In the genomic region with DNA sequence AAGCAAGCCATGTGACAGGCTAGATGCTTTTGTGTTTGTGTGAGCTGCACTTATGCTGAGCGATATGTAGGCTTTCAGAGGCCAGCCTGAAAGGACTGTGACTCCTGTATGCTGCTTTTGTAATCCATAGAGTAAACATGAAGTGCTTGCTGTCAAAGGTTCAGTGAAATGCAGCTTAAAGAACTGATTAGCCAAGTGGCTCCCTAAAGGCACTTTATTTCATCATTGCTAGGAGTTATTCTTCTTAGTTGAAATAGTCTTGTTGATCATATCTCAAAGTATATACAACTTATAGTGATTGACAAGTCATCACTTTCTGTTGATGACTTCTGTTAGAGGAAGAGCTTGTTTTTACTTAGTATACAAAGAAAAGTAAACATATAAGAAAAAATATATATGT, we compare ENCODE assay signal across 13 mouse cellular contexts.
"Had no signal": no experiment of that assay in that cellular context is flagged by ENCODE, and none has a peak within 500 bp of the region (broad histone marks: within the 10 kb centered on the region; RNA-seq: fewer than 3 reads in every experiment).

No protein-coding gene starts in this region.

- H3K9ac ChIP-seq: limb, embryonic 13.5 days; liver, embryonic 12.5 days; neural tube, embryonic 12.5 days had no signal

- ATAC-seq: liver, embryonic 12.5 days had no signal

- H3K27me3 ChIP-seq: limb, embryonic 13.5 days; liver, embryonic 12.5 days; neural tube, embryonic 12.5 days had no signal

- H3K27ac ChIP-seq: layer of hippocampus, adult 2 months; limb, embryonic 13.5 days; liver, embryonic 12.5 days; midbrain, embryonic 10.5 days; neural tube, embryonic 12.5 days had no signal

- H3K9me3 ChIP-seq: limb, embryonic 13.5 days; liver, embryonic 12.5 days; midbrain, embryonic 10.5 days; neural tube, embryonic 12.5 days had no signal

- H3K4me3 ChIP-seq: layer of hippocampus, adult 2 months; limb, embryonic 13.5 days; liver, embryonic 12.5 days; midbrain, embryonic 10.5 days; neural tube, embryonic 12.5 days had no signal

- H3K4me2 ChIP-seq: limb, embryonic 13.5 days; liver, embryonic 12.5 days; neural tube, embryonic 12.5 days had no signal

- H3K36me3 ChIP-seq: limb, embryonic 13.5 days; liver, embryonic 12.5 days; midbrain, embryonic 10.5 days; neural tube, embryonic 12.5 days had no signal

- DNase-seq: kidney, postnatal 4 days; left cerebral cortex, postnatal 4 days; lung, adult 18-20 months; lung, postnatal 10 days; lung, postnatal 4 days; midbrain, embryonic 14.5 days; thymus, adult 18-20 months; thymus, postnatal 14 days had no signal

- H3K4me1 ChIP-seq: neural tube, embryonic 12.5 days had no signal
